Mouse (Mus musculus) left cerebral cortex, postnatal 25 days (tissue): ENCODE measurements at regions not wholly inside any gene's neighbourhood (a gene's known extent, or its start where the extent isn't known, plus 50 kb on each side); places are given as distances from the start of the nearest gene placed in this dataset.
"Not testable (repeated sequence)": the region's sequence is repeated elsewhere in the genome, so short reads cannot be mapped to it uniquely, and the experiment has no call there.

Experiments
- DNase-seq, 2 experiments: peaks; one replicate each; pipeline ENCODE4 v3.0.0; 2022; ENCODE audit warnings: low spot score in 2 of 2, mixed read lengths in 1 of 2
- intact Hi-C: fragments of 180-260 bp; cut with DNase I; formaldehyde crosslinking; loops from one replicate; pipeline ENCODE4 v1.15.1; 2025

DNA sequence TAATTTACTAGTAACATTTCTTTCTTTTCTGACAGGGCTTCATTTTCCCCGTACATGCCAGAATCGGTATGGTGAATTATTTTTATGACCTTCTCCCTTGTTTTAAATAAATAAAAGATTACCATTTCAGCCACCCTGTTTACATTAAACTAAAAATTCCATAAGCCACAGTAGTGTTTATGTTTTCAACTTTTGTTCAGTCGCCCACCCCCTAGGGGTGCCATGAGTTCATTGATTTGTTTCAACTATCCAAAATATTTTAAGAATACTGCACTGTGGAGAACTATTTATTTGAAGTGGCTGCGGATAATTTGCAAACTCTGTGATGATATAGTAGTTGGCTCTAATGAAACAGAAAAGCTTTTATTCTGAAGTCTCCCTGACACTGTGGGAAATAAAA lies 132.9 kb downstream of the Tfec start:
- intact Hi-C loops = no loop called here
- no peak for DNase-seq

DNA sequence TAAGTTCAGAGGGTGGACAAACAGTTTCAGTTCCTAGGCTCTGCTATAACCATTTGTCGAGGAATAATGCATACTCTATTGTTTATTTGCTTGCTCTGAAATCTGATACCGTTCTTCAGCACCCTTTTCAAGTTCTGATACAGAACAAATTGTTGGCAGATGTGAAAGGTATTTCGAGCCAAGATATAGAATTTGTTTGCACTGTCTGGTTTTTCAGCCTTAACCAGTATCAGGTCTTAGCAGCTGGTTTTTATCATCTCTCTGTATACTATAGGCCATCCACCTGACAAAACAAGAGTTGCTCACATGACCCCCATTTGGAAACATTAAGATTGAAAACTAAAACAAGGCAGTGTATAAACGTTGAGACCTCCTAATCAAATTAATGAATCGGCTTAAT lies 133.5 kb downstream of the Tfec start:
- DNase-seq = no peak

DNA sequence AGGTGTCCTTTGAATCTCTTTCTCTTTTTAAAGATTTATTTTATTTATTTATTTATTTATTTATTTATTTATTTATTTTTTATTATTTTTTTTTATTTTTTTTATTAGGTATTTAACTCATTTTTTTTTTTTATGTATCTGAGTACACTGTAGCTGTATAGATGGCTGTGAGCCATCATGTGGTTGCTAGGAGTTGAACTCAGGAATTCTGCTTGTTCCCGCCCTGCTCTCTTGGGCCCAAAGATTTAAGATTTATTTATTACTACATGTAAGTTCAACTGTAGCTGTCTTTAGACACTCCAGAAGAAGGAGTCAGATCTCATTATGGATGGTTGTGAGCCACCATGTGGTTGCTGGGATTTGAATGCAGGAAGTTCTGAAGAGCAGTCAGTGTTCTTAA lies 143.2 kb downstream of the Tfec start:
- intact Hi-C loops, DNase-seq: not testable (repeated sequence)

More for the DNA sequence above, 133.5 kb downstream of the Tfec start:
- intact Hi-C loops = no loop called here

DNA sequence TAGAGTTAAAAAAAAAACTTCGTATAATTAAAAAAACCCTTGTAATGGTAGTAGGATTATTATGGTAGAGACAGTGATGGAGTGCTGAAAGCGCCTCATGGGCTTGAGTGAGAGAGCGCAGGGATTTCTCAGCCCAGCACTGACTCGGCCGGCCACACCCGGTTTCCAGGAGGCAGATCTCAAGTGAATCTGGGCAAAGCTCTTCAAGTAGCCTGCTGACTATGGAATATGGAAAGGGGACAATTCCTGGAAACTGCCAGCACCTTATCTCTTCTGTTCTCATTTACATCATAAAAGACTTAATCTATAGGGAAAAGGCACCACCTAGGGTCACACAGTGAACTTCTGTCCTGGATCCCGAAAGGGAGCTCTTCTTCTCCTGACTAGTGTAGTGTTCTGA lies 165.1 kb downstream of the Tfec start:
- intact Hi-C loops = no loop called here
- no peak for DNase-seq

DNA sequence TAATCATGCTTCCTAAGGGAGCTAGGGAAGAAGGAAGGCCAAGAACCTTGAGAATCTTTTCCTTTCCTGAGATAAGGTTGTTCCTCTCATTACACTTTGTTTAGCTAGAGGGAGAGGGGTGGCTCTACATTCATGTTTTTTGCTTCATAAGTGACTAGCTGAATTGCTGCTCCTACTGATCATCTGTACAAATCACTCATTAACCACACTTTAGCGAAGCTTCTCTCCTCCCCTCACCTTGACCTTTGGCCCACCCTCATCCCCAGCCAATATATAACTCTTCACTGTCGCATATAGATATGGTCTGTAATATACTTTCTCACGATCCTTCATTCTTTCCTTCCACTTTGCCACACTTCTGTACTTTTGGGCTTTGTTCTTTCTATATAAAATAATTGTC lies 166.1 kb downstream of the Tfec start:
- intact Hi-C loops = no loop called here

DNA sequence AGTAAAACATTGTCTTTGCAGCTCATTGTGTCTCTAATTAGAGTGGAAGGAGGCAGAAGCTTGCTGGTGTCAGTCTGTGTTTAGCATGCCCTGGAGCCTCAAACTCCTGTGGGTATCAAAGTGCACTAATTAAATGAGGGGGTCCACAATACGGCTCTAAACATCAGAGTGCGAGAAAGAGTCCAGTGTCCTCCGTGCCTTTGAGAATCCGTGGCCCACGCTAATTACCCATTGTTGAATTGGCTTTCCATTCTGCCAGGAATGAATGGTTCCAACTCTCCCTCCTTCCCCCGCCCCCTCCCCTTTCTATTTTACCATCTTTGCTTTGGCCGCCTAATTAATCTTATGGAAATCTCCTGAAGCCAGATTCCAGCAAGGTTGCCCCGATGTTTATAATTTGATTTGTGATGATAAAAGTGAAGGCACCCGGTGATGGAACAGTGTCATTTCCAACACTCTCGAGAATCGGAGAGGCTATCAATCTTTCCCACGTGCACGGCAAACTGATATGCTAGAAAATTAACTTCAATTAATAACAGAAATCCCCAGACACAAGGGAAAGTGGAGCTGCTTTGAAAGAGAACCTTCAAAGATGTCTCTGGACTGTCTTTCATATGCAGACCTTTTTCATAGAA lies 170.9 kb downstream of the Tfec start:
- DNase-seq = no peak
- intact Hi-C loops = no loop called here

More for the DNA sequence above, 166.1 kb downstream of the Tfec start:
- no peak for DNase-seq

DNA sequence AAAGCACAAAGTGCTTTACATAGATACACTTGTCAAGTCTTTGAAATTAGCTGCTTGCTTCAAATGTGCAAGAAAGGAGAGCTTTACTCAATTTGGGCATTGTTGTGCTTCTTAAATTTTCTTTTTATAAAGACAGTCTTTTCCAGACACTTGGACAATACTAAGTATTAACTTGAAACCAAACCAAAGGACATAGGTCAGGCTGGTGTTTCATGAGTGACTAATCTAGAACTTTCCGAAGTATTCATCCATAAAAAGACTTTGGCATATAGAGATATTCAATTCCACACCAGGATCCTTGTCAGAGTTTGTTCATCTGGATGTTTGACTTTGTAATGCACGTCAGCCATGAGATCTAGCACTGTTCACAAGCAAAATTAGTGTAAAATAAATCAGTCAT lies 173.0 kb downstream of the Tfec start:
- DNase-seq = no peak
- intact Hi-C loops = no loop called here

DNA sequence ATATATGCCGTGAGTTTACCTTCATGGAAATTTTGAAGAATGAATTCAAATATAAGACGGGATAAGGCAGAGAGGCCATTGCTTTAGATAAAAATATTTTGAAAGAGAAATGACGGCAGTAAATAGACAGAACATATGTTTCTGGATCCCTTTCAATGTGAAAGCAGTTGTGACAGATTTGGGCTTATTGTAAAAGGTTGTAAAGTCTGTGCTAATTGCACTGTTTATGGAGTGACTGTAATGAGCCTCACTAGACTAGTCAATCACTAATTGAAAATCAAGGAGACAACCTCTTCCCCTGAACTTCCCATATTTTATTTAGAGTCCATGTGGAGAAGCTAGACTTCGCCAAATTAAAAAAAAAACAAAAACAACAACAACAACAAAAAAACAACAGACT lies 193.7 kb downstream of the Tfec start:
- intact Hi-C loops = no loop called here
- DNase-seq = no peak

DNA sequence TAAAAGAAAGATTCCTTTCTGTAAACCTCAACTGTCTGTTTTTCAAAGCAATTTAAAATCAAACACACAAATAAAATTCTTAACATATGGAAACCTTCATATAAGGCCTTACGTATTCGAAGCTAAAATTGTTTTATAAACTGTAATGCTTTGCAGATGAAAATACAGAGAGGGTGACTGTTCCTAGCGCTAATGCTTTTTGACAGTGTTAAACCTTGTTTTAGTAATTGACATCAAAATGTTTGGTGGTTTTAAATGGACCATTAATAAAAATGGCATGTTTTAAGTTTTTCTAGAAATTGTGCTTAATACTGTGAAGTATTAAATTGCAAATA lies 194.9 kb downstream of the Tfec start:
- intact Hi-C loops = no loop called here
- DNase-seq = no peak

DNA sequence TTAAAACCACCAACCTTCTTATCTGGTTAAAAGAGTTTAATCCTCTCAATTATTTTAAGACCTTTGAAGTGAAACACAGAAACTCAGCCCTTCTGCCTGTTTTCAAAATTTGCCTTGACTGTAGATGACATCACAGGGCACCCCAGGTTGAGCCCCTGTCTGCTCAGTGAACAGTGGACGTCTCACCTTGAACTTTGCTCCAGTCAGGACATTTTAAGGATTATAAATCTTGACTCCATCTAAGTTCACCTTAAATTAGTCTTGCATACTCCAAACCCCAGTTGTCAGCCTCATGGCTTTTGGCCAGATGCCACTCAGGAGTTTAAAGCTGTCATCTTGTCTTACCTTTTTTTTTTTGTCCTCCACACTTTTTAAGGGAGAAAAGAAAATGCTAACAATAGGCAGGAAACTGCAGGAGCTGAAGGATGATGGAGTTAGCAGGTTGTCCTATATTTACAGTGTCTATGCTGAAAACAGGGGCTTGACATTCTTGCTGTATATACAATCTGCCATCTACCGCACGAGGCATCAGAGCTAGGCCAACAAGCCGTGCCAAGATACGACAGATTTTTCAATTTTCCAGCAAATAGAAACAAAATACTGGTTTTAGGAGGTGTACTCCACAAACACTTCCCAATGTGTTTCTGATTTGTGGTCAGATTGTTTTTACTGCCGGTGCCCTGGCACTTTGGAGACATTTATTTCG lies 195.4 kb downstream of the Tfec start:
- no peak for DNase-seq
- intact Hi-C loops = no loop called here

DNA sequence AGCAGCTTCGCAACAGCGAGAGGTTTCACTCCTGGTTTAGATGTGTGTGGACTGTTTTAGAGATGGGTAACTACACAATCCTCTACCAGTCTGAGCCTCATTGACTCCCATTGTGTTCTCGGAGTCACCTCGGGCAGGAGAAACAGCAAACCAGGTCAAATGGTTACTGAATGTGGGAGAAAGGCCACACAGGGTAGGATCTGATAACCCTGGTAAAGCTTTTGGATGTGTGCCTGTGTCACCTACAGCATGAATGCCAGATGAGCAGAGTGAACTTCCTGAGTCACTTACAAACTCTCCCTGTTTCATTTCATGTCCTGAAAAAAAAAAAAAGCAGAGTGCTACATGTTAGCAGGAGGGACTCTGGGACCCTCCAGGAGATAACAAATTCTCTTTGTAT lies 201.0 kb downstream of the Tfec start:
- no peak for DNase-seq
- intact Hi-C loops = no loop called here

DNA sequence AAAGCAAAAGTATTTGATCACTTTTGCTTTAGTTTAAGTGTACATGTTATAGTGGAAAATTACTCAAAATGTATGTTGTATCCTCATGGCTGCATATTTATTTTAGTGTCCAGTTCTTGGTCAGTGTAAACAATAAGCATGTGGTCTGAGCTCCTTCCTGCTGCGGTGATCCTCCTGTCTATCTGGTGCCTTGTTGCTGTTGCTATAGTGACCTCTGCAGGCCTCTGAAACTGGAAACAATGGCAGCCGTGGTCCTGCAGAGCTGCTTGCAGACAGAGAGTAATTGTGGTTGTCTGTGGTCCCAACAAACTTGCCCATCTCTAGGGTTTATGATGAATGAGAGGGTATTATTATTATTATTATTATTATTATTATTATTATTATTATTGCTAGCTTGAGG lies 230.2 kb downstream of the Tfec start:
- intact Hi-C loops = no loop called here
- DNase-seq = no peak

DNA sequence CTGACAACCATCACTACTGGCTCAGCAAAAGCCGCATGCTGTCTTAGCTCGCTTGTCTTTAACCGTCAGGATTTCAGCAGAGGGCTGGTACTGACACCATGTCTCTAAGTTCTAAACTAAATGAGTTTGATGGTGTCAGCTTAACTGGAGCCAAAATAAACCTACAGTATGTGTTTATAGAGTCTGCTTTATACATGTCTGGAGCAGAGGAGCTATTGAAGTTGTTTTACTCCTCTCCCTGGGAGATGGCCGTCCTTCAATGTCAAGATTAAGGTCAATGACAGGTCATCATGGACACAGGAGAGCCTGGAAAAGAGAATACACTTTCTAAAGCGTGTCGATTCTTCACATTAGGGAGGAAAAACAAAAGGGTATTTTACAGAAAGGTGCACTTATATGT lies 231.0 kb downstream of the Tfec start:
- DNase-seq = no peak
- intact Hi-C loops = no loop called here

DNA sequence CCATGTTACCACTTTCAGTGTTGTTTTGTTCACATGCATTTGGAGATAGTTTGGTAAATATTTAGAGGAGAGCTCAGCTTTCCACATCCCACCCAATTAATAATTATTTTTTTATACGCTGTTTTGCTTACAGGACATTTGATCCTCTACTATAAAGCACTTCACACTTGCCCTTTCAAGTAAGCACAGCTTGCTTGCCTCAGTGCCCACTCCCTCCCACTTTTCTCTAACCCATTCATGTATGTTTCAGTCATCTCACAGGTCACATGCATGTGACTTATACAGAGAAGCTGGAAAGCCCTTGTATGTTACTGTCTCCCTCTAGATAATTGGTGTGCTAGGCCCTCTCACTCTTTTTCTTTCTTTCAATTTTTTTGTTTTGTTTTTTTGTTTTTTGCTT lies 252.0 kb downstream of the Tfec start:
- intact Hi-C loops = no loop called here
- no peak for DNase-seq

DNA sequence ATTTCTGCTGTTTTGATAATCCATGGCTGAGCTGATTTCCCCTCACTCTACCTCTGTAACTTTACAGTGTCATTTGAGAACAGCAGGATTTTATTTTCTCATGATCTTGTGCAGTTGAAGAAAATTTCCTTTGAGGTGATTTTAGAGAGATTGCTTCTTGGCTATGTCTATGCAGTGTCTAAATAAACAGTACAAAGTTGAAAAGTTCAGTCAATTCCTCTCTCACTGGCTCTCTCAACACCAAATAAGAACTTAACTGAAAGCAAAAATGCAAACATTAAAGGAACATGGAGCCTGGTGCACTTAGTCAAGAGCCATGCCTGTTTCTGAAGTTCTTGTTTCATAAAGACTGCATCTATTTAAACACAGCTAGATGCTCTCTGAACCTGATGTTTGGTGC lies 254.7 kb downstream of the Tfec start:
- intact Hi-C loops = no loop called here
- no peak for DNase-seq

DNA sequence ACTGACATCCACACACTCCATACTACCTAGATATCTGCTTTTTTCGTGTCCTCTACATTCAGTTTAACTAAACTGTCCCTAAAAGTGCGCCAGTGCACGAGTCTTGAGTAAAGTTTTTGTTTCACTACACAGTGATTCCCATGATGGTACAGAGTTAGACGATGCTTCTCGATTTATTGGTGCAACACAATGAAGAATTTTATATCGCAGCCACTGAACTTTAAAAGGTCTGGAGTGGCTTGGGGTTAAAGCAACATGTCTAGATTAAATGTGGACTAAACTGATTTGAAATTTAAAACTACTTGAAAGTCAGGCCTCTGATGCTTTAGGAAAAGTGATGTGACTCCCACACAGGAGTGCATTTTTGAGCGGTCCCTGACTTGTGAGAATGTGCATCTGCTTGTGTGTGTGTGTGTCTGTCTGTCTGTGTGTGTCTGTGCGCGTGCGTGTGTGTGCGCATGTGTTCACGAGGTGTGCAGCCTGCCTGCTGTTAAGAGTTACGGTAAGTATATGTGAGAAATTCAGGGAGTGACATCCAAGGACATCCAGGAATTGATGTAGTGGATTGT lies 261.4 kb downstream of the Tfec start:
- intact Hi-C loops = no loop called here
- no peak for DNase-seq

DNA sequence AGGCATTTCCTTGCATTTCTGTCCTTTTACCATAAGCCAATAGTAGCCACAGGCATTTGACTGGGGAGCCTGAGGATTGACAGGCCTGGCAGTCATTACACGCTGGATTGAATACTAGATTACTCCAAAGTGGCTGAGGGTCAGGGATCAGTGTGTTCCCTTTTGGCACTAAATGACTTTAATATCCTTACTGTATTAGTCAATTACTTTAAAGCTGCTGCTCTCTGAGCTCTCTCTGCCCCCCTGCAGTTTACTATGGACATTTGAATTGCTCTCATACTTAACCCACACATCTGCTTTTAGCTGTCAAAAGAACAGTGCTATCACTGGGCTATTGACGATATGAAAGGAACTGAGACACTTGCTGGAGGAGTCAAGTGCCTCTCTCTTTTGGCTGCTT lies 262.1 kb downstream of the Tfec start:
- intact Hi-C loops = no loop called here

DNA sequence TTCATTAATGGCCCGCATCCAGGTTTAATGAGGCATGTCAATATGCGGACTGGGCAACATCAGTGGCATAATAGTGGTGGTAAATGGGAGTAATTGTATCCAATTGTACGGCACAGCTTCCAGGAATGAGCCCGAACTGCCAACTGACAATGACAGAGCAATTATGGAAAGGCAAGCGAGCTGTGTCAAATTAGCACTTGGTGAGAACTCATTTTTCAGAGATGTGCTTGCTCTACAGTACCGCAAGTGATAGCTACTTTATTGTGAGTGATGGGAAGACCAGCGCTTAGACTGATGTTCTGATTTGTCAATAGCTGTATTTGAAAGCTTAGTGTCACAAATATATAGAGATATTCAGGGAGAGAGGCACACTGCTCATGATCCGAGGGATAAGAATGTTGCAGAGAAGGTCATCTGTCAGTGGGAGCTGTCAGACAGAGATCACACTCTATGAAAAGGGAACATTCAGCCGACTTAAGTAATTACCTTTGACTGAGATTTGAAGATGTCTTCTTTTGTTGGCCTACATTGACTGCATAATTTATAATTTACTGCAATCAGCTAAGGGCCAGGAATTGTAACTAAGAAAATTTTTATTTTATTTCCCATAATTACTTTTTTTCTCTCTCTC lies 290.7 kb downstream of the Tfec start:
- intact Hi-C loops = no loop called here
- peak in 1 of 2 experiments; percentile 4 for DNase-seq

More for the DNA sequence above, 262.1 kb downstream of the Tfec start:
- DNase-seq = no peak

DNA sequence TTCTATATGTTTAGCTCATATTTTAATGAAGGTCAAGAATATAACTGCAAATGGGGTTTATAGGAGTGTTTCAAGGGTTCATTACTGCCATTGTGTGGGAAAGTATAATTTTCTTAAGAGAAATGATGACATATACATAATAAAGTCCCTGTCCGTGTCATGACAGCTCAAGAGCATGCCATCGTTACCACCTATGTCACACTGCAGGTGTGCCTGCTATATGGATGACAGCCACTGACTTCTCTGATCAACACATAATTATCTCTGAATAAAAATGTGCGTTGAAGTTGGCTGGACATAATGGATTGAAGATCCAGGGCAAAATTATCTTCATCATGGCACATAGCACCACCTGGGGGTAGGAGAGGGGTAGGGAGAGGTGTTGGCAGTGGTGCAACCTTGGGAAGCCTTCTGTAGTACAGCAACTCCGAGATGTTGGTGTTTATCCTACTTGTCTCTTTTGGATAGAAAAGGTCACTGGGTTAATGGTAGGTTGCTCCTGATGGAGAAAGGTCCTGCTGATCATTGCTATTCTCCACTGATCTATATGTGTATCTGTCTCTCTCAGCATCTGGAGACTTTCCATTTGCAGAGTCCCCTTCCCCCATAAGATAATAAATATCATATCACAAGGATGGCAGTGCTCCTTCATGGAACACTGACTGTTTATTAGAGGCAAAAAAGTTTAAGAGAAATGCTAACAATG lies 291.4 kb downstream of the Tfec start:
- intact Hi-C loops = no loop called here
- DNase-seq = no peak

DNA sequence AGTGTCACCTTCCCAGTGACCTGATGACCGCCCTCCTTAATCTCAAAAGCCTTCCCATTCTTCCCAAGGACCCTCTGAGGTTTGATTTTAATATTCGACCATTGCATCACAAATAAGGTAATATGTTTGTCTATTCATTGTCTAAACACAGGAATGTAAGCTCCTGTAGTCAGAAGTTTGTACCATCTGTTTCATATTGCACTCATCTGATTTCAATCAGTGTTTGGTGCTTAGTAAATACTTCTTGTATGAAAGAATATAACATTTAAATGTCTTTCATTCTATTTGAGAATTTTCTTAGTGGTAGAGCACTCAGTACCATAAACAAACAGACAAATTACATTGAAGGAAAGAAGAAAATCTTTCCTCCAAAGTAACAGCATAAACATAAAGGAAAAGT lies 305.8 kb downstream of the Tfec start:
- intact Hi-C loops = no loop called here
- no peak for DNase-seq

DNA sequence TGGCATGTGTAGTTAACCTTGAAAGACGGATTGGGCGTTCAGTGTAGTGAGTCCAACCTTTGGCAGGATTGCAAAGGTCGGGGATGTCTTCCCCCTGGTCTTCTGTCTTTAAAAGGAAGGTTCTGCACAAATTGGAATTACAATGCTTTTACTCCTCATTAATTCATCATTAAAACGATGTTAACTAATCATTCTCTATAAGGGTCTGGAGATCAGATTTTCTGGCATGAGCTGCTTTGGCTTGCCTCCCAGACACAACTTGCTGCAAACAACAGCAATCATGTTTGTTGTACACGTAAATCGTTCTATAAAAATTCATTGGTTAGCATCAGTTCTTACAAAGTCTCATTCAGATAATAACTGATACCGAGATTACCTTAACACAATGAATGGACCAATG lies 315.9 kb downstream of the Tfec start:
- no peak for DNase-seq
- intact Hi-C loops = no loop called here
